Mouse (Mus musculus) thymus, adult 2 months (tissue): ENCODE data around the gene Ankrd54.

Source experiments
- CTCF ChIP-seq: fragments of 200-500 bp; IDR thresholded peaks from 2 replicates; pipeline ENCODE4 v1.5.1; 2012; ENCODE audit warnings: mild to moderate bottlenecking, control low read depth, low read length, moderate library complexity, borderline replicate concordance; ENCODE audit not compliant: control insufficient read depth, poor library complexity, insufficient read depth; ENCODE audit errors: extremely low read depth
- POLR2A ChIP-seq: fragments of 200-500 bp; IDR thresholded peaks from 2 replicates; pipeline ENCODE4 v1.6.1; 2012; ENCODE audit warnings: mild to moderate bottlenecking, low read length, control low read depth, moderate library complexity; ENCODE audit not compliant: control insufficient read depth, poor library complexity, insufficient read depth; ENCODE audit errors: extremely low read depth

GRCm38 (mm10) chr15:79050160-79050845 lies 12.4 kb downstream of the Ankrd54 start:
- no peak for TF ChIP-seq CTCF
- TF ChIP-seq POLR2A: no peak
